Mouse (Mus musculus): Measurements from ENCODE around the gene Rrh.

- TF ChIP-seq CTCF (IDR thresholded peaks at IDR 0.05; ENCODE audit: borderline replicate concordance, extremely low read depth, insufficient read depth, insufficient read length) (no peak), POLR2A (IDR thresholded peaks at IDR 0.05; ENCODE audit: borderline replicate concordance, extremely low read depth, insufficient read depth, insufficient read length, poor library complexity, severe bottlenecking) (no peak)
These were observed 56.3 kb downstream of the Rrh start for GRCm38 (mm10) chr3:129766106-129766505.

All from brain, embryonic 14.5 days (tissue).